Mouse (Mus musculus) brain, embryonic 18.5 days (tissue): Measurements from ENCODE around the gene 5031439G07Rik.
"Not testable (repeated sequence)": the region's sequence is repeated elsewhere in the genome, so short reads cannot be mapped to it uniquely, and the experiment has no call there.

Source experiments
- DNase-seq: peaks from one replicate; pipeline ENCODE4 v3.0.0-alpha.2; 2012; ENCODE audit warnings: low read depth, low spot score

5031439G07Rik gene

DNA sequence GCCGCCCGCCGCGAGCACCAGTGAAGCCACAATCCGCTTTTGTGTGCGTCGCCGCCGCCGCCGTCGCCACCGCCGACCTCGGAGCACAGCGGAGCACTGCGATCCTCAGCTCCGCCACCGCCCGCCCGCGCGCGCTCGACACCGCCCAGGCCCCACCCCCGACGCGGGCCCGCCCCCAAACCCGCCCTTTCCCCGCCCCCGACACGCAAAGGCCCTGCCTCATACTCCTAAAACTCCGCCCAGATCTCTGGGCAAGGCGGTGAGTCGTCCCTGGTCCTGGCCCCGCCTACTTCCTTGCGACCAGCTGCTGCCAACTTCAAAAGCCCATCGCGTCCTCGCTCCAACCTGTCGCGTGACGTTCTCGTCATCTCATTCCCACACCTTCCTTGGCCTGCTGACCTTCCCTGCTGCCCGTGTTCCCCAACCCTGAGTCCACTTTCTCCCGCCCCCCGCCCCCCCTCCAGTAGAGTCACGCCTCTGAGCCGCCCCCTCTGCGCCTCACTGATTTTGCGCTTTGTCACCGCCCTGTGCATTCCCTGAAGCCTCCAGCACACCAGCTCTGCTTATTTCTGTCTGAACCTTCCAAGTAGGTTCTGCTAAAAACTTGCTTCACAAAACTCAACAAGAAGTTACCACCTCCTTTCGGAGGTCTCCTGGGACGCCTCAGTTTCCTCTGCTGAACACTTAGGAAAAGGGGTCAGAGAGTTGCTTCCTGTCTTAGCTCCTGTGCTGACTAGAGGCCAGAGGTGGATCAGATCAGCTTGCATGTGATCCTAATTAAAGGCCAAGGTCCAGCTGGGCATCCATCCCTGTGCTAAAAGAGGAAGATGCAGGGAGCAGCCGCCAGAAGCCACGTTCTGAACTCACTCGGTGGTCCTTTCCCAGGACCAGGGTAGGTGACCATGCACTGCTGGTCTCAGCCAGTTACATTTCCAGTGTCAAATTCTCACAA is at the start of gene 5031439G07Rik:
Gene 5031439G07Rik (minus strand): TSS at position 678 of the 952 bp plus-strand sequence.
- DNase-seq = peak; percentile 82

DNA sequence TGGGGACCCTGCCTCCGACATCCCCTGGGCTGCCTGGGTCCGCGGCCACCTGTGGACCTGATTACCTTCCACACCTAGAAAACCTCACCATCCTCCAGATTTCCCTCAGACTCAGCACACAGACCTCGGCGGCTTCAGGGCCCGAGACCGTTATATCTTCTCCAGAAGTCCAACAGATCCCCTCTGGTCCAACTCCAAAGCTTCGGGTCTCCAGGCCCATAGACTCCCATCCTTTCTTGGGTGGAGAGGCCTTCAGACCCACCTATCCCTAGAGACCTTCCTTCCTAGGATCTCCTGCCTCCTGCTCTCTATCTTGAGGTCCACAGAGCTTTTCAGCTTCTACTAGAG is 49.0 kb upstream of the 5031439G07Rik start:
- DNase-seq = no peak

DNA sequence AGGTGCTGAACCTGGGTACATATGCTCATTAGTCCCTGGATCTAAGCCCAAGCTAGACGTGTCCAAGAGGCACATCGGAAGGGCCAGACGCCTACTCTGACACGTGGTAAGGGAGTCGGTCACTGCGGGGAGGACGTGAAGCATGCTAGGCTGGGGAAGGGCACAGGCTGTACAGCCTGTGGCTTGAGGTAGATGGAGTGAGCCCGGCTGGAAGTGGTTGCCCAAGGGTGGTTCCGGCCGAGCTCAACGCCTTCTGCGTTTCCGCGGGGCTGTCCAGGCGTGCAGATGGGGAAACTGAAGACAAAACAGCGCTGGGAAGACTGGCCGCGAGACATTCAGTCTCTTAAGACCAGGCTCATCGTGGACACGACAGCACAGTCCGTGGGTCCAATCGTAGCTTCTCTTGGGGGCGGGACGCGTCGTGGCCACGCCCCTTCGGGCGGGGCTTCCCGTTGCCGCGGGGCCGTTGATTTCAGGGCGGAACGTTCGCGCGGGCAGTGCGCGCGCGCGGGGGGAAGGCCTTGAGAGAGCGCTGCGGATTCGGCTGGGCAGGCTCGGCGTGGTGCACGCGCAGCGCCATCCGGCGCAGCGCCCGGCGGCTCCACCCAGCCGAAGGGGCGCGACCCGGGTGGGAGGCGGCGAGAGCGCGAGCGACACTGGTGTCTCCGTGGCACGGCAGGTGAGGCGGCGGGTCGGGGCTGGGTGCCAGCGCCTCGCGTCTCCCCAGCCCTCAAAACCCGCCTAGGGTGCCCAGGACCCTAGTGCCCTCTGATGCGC is 48.4 kb upstream of the 5031439G07Rik start:
- peak; percentile 86 for DNase-seq

DNA sequence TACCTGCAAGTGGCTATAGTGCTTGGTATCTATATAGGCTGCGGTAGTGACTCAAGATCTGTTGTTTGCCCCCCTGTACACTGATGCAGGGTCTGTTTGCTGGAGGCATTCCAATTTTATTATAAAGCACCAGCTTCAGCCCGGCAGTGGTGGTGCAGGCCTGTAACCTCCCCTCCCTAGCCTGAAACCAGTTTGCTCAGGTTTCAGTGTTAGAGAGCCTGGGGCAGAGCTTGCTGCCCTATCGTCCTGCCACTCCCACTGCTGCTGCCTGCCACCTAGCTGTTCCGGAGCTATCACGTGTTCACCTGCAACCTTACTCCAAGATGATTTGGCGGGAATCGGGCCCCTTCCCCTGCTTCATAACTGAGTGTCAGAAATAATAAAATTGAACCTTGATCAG is 45.6 kb upstream of the 5031439G07Rik start:
- DNase-seq = not testable (repeated sequence)

DNA sequence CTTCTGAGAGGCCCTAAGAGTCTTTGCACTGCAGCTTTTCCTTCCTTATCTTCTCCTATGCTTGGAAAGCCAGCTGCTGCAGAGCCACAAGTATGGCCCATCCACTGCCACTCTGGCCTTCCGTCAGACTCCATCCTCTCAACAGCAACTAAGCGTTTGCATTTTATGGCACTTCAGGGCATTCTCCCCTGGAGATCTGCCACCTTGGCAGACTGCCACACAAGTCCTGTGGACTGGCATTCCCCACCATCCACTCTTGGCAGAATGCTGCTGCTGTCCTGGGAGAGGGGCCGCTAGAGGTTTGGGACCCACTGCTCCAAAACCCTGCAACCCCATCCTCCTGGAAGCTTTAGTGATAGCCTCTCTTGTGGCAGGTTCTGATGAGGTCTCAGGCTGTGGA is 43.5 kb upstream of the 5031439G07Rik start:
- DNase-seq = no peak

DNA sequence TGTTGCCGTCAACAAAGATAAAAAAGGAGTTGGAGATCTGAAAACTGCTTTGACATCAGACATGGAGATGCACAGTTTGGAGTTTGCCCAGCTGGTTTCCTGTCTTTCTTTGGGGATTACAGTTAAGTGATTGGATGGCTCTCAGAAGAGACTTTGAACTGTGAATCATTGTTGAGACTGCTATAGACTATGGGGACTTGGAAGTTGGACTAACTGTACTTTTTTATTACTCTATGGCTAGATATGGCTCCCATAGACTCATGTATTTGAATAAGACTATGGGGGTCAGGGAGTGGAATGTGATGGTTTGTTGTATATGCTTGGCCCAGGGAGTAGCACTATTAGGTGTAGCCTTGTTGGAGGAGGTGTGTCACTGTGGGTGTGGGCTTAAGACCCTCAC is 42.3 kb upstream of the 5031439G07Rik start:
- DNase-seq = not testable (repeated sequence)

DNA sequence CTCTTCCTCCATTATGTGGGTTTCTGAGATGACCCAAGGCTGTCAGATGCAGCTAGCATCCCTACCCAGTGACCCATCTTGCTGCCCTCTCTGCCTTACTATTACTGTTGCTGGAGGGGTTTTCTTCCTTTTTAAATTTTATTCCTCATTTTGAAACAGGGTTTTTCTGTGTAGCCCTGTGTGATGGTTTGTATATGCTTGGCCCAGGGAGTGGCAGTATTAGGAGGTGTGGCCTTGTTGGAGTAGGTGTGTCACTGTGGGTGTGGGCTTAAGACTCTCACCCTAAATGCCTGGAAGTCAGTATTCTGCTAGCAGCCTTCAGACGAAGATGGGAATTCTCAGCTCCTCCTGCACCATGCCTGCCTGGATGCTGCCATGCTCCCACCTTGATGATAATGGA is 40.3 kb upstream of the 5031439G07Rik start, which contains the start of gene Fam118a:
Gene Fam118a (plus strand): TSS at position 301 of the 400 bp plus-strand sequence.
- not testable (repeated sequence) for DNase-seq

DNA sequence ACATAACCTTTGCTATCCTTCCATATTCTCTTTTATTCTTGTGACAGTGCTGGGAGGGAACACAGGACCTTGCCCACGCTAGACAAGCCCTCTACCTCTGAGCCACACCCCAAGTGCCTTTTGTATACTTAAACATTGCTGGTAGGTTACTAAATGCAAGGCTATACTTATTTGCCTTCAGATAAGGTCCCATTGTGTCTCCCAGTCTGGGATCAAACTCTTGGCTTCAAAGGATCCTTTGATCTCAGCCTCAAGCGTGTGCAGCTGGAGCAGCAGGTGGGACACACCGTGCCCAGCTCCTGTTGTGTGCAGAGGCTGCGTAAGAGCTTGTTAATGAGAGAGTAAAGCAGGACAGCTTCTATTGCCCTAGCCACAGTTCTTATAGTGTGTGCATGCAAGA is 39.4 kb upstream of the 5031439G07Rik start:
- no peak for DNase-seq

DNA sequence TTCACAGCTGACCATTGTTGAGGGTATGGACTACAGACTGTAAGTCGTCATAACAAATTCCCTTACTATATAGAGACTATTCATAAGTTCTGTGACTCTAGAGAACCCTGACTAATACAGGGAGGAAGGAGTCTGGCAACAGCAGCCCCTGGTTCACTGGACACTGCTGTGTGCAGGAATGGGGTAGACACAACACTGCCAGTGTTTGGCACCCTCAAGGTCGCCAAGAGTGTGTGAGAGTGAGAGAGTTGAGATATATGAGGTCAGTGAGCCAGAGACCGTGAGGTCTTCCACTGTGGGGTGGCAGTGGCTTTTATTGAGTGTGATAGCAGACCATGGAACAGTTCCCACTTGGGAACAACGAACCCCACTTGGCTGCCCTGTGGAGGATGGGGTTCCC is 37.8 kb upstream of the 5031439G07Rik start:
- no peak for DNase-seq

DNA sequence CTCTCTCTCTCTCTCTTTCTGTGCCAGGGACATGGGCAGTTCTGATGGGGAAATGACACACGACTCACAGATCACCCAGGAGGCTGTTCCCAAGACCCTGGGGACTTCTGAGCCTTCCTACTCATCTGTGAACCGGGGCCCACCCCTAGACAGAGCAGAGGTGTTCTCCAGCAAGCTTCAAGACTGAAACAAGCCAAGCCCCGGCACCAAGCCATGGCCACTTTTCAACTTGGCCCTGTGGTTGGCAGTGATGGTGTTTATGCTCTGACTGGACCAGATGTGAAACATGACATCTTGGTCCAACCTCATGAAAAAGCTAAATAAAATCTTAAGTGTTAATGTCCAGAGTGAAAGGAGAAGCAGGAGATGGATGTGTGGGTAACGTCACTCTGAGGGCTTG is 33.9 kb upstream of the 5031439G07Rik start:
- no peak for DNase-seq

DNA sequence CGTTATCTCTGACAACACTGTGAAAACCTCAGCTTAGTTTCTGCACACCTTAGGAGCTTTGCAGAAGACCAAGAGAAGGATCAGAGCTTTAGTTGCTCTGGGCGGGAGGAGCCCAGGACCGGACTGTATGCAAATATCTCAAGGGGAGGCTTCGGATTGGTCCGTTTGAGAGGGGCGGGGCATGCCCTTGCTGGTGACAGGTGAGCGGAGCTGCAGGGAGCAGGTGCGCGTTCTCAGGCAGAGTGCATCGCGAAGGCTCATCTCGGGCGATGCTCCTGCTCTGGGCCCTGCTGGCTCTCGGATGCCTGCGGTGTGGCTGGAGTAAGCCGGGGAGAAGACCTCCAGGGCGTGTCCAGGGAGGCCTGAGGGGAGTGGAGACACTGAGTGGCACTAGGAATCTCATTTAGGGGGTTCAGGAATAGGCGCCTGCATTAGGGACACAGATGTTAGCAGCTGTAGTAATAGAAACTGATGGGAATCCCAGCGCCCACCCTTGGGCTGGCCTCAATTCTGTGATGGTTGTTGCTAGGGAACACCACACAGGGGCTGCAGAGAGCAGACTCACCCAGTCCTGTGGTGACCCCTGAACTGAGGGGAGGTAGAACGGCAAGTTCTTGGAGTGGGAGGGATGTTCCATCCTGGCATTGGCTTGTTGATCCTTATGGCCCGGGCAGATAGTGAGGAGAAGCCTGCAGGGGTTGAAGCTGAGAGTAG is 28.8 kb upstream of the 5031439G07Rik start, which contains the start of gene Upk3a:
Gene Upk3a (plus strand): TSS at position 191 of the 714 bp plus-strand sequence.
- DNase-seq = no peak

DNA sequence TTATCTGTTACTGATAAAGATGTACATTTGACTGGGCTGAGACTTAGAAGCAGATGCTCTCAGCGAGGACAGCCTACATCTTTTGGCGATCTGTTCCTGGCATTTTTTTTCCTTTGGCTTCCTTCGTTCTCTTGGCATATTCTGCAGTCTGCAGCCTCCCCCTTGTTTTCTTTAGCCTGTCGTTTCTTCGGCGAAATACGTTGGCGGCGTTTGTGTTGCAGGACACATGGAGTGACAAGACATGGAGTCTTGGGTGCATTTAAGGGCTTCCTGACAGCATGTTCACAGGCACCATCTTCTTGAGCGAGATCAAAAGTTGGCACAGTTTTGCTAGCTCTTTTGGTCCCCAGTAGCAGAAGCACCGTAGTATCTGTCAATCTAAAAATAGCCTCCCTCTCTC is 27.4 kb upstream of the 5031439G07Rik start:
- peak; percentile 67 for DNase-seq

DNA sequence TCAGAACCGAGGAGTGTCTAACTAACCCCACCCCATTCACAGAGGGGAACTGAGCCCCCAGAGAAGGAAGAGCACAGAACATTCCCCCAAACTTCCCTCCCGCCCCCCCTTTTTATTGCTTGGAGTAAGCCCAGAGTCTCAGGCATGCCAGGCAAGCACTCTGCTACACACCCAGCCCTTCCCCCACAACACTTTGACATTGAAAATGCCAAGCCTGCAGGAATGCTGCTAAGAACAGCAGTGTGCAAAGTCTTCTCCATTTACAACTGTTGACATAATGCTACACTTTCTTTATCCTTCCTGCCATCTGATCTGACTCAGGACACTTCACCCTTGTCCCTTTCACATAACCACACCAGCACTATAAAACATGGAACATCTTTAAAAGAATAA is 24.3 kb upstream of the 5031439G07Rik start:
- DNase-seq = no peak

DNA sequence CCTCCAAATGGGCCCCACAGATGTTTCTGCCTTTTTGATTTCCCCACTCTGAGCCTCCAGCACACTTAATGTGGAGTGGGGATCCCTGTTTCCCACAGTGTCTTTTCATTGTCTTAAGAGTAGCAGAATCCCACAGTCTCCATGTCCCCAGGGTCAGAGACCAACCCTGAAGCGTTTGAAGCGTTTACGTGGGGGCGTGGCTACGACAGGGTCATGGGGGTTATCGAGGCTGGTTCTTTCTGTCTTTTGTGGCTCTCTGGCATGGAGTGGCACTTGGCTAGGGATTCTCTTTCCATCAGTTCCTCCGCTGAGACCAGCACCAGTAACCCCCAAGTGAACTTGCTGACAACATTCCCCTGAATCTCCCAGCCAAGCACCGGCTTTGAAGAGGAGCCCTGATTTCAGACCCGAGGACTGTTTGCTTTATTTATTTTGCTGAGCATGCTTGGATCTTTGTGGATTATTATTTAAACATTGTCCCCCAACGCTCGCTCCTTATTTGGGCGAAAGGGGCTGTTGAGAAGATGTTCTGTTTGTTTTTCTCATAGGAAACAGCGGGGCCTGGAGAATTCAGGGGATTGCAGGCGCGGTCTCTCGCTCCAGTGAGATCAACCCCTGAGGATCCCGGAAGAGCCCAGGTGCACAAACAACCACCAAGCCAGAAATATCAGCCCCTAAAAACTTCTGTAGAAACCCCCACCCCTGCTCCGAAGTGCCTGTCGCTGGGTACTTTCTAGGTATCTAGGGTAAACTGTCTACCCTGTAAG is 23.7 kb upstream of the 5031439G07Rik start:
- DNase-seq = no peak

DNA sequence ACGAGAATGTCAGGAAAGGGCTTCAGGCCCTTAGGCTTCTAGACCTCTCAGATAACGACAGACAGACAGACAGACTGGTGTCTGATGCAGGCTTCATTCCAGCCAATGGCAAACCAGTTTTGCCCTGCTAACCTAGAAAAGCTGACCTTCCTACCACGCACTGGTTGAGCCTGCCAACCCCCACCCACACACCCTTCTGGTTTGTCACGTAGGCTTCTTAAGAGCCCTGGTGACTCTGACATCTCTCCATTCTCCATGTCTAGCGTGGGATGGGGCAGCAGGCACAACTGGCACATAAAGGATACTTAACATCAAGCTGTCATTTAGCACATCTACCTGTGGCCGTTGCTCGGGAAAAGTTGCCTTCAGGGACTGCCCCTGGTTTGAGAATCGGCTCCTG is 21.3 kb upstream of the 5031439G07Rik start:
- no peak for DNase-seq

DNA sequence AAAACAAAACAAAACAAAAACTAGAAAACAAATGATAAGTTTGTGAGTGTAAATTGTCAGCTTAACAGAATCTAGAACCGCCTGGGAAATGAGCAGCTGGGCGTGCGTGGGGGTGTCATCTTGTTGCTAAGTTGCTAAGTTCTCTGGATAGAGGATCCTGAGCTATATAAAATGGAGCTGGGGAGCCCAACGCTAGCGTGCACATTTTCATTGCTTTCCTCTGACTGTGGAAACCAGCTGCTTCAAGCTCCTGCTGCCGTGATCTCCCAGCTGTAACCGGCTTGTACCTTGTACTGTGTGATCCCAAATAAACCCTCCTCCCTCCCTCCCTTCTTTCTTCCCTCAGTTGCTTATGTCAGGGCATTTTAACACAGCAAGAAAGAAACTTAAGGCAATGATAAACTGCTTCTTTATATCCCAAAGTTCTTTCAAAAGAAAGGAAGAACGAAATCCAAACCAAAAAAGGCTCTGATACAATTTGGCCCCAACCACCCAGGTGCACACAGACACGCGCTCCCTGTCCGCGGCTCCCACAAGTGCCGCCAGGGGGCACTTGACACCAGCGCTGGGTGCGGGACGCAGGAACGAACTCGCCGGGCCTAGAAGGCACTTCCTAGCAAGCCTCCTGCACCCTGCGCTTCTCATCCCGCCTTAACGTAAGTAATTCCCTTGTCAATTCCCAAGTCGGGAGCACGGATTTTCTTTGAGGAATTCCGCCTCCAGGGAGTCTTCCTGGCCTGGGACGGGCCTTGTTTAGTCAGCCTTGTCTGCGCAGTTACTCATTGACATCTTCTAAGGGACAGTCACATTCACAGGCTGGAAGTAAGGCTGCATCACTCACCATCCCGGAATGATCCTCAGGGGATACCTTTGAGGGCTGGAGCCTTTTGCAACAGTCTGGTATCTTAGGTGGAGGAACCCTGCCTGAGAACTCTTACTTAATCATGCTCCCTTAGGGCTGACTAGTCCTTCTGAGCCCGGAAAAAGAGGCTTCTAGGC is 12.9 kb upstream of the 5031439G07Rik start:
- no peak for DNase-seq

DNA sequence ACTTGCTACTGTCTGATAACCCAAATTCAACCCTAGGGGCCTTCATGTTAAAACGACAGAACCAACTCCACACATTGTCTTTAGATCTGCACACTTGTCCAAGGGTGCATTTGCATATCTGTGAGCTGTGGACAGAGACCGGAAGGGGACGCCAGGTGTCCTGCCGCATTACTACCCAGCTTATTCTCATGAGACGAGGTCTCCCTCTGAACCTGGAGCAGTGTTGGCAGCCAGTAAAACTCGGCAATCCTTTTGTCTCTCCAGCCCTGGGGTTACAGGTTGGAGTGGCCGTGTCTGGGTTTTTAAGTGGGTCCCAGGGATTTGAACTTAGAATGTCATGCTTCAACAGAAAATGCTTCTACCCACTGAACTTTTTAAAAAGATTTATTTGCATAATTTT is 11.6 kb upstream of the 5031439G07Rik start:
- DNase-seq = no peak

DNA sequence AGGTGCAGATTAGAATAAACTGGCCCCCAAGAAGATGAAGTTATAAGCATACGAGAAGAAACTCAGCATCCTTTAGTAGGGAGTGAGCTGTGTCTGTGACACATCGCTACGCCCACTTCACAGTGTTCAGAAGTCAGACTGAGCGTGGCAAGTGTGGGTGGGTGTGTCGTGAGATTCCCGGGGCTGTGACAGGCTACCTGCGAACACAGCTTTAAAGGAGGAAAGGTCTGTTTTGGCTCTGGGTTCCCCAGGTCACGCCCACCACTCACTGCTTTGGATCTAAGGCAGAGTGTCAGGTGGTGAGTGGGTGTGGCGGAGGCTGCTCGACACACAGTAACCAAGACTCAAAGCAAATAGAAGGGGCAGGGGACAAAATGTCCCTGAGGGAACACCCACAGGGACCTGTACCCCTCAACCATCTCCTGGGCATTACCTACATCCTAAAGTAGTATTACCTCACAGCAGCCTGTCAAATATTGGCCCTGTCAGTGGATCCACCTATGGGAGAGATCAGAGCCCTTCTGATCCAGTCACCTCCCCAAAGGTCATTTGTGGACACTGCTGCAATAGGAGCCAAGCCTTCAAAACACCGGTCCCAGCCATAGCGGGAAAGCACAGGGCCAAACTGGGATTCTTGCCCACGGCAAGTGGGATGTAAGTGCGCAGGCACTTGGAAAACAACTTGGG is 9.6 kb upstream of the 5031439G07Rik start:
- no peak for DNase-seq

DNA sequence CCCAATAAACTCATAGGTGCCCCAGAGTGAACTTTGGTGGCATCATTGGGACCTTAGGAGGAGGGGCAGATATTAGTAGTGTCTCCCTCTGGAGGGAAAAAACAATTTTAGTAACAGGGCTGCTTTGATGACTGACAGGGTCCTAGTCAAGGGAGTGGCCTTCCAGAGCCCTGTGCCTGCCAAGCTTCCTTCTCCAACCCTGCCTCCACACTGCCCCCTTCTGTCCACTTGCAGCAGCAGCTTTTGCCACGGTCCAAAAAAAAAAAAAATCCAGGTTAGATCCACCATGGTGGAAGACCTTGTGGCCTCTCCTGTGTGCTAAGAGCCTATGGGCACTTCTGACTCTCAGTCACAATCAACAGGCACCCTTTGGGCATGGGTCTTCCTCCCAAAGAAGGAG is 7.6 kb upstream of the 5031439G07Rik start:
- no peak for DNase-seq
